Mouse (Mus musculus): ENCODE data around the gene Camk2d. TPM values are rescaled to one million over a fixed set of nuclear protein-coding genes. Genes with fewer than 3 reads are reported as not detected.

Gene Camk2d
- total and polyA plus RNA-seq, 3 experiments: 0.07 to 0.35 TPM; not detected in 1

DNA sequence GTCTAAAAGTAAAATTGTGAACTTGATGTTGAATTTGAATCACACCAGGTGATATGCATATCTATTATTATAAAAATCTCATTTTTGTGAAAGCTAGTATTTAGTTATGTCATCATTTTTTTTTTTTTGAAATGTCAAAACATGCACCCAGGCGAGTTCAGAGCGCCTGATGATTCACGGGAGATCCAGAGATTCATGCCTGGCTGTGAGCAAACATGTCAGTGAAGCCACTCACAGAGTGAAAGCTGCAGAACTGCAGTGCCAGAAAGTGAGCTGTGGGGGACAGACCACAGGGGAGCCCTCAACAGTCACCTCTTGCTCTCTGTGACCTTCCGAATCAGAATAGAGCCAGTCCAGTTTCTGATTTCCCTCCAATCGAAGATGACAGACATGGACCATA lies 84.9 kb downstream of the Camk2d start:
- TF ChIP-seq POLR2AphosphoS5 (IDR thresholded peaks at IDR 0.05; ENCODE audit: borderline replicate concordance, low read depth, low read length): no peak
- TF ChIP-seq POLR2A (IDR thresholded peaks at IDR 0.05; ENCODE audit: control insufficient read depth in 1 of 2, insufficient read depth in 1 of 2, low read depth in 1 of 2, low read length in 2 of 2, poor library complexity in 1 of 2): no peak
- TF ChIP-seq MXI1 (IDR thresholded peaks at IDR 0.05; ENCODE audit: low read depth, low read length): no peak
- DNase-seq (ENCODE audit: low read depth, low spot score): no peak
- Histone ChIP-seq H3K4me1 (ENCODE audit: control insufficient read depth in 1 of 2, insufficient read depth in 2 of 2, low read length in 2 of 2) (no peaks in the 10 kb centered on the region), H3K4me3 (ENCODE audit: control insufficient read depth in 1 of 2, insufficient read depth in 1 of 2, low read depth in 2 of 2, low read length in 2 of 2) (no peak overlapping the region), H3K27me3 (ENCODE audit: control insufficient read depth in 1 of 2, insufficient read depth in 2 of 2, low read length in 2 of 2) (no peaks in the 10 kb centered on the region), H3K36me3 (ENCODE audit: control insufficient read depth in 1 of 2, insufficient read depth in 2 of 2, low read length in 2 of 2) (0 out of 4 replicates have a peak, but pooled peaks cover 0 to 4% of the 10 kb centered on the region in 2 experiments), H3K9ac (ENCODE audit: control insufficient read depth, low read depth, low read length, poor library complexity, severe bottlenecking) (no peak overlapping the region), H3K79me2 (ENCODE audit: control insufficient read depth, insufficient read depth, low read length, poor library complexity) (no peaks in the 10 kb centered on the region), H3K9me3 (replicated peaks; ENCODE audit: insufficient read depth, low read length) (no peaks in the 10 kb centered on the region), H3K27ac (ENCODE audit: control insufficient read depth, low read depth, low read length) (no peak overlapping the region)

GRCm38 (mm10) chr3:126681996-126682395 lies 85.9 kb downstream of the Camk2d start:
- H3K9ac ChIP-seq (ENCODE audit: control insufficient read depth, low read depth, low read length, poor library complexity, severe bottlenecking): no peak overlapping the region
- H3K79me2 ChIP-seq (ENCODE audit: control insufficient read depth, insufficient read depth, low read length, poor library complexity): no peaks in the 10 kb centered on the region
- DNase-seq (ENCODE audit: low read depth, low spot score): no peak
- H3K27me3 ChIP-seq (ENCODE audit: control insufficient read depth in 1 of 2, insufficient read depth in 2 of 2, low read length in 2 of 2): no peaks in the 10 kb centered on the region
- no peak for TF ChIP-seq SIN3A (IDR thresholded peaks at IDR 0.05; ENCODE audit: low read length)
- H3K4me1 ChIP-seq (ENCODE audit: control insufficient read depth in 1 of 2, insufficient read depth in 2 of 2, low read length in 2 of 2): no peaks in the 10 kb centered on the region
- H3K36me3 ChIP-seq (ENCODE audit: control insufficient read depth in 1 of 2, insufficient read depth in 2 of 2, low read length in 2 of 2): 0 out of 4 replicates have a peak, but pooled peaks cover 0 to 4% of the 10 kb centered on the region in 2 experiments
- no peak overlapping the region for H3K27ac ChIP-seq (ENCODE audit: control insufficient read depth, low read depth, low read length)
- no peak overlapping the region for H3K4me3 ChIP-seq (ENCODE audit: control insufficient read depth in 1 of 2, insufficient read depth in 1 of 2, low read depth in 2 of 2, low read length in 2 of 2)
- no peaks in the 10 kb centered on the region for H3K9me3 ChIP-seq (replicated peaks; ENCODE audit: insufficient read depth, low read length)

DNA sequence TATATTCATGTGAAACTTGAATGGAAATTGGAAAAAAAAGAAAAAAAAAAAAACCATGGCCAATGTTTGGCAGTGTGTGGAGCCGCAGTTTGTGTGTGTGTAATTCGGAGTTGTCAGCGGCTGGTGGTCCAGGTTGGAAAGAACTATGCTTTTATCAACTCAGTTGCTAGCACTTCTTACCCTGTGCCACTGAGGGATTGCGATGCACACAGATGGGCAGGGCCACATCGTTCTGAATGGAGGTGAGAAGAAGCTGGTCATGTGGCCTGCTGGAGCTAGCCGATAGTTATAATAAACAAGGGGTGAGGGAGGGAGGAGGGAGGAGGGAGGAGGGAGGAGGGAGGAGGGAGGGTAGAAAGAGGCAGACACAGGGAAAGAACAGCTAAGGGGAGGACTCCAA lies 89.3 kb downstream of the Camk2d start:
- Histone ChIP-seq H3K4me3 (ENCODE audit: control insufficient read depth in 1 of 2, insufficient read depth in 1 of 2, low read depth in 2 of 2, low read length in 2 of 2) (no peak overlapping the region), H3K27me3 (ENCODE audit: control insufficient read depth in 1 of 2, insufficient read depth in 2 of 2, low read length in 2 of 2) (no peaks in the 10 kb centered on the region), H3K4me1 (ENCODE audit: control insufficient read depth in 1 of 2, insufficient read depth in 2 of 2, low read length in 2 of 2) (no peaks in the 10 kb centered on the region), H3K9me3 (replicated peaks; ENCODE audit: insufficient read depth, low read length) (no peaks in the 10 kb centered on the region), H3K36me3 (ENCODE audit: control insufficient read depth in 1 of 2, insufficient read depth in 2 of 2, low read length in 2 of 2) (0 out of 4 replicates have a peak, but pooled peaks cover 0 to 4% of the 10 kb centered on the region in 2 experiments), H3K27ac (ENCODE audit: control insufficient read depth, low read depth, low read length) (no peak overlapping the region), H3K9ac (ENCODE audit: control insufficient read depth, low read depth, low read length, poor library complexity, severe bottlenecking) (no peak overlapping the region), H3K79me2 (ENCODE audit: control insufficient read depth, insufficient read depth, low read length, poor library complexity) (no peaks in the 10 kb centered on the region)
- DNase-seq (ENCODE audit: low read depth, low spot score): no peak
- TF ChIP-seq USF2 (IDR thresholded peaks at IDR 0.05; ENCODE audit: borderline replicate concordance in 1 of 2, insufficient read depth in 1 of 2, low read depth in 1 of 2, low read length in 2 of 2): no peak

- no peaks in the 10 kb centered on the region for H3K4me1 ChIP-seq (ENCODE audit: control insufficient read depth in 1 of 2, insufficient read depth in 2 of 2, low read length in 2 of 2)
- TF ChIP-seq MYC (IDR thresholded peaks at IDR 0.05; ENCODE audit: low read depth, low read length) (no peak), E2F4 (IDR thresholded peaks at IDR 0.05; ENCODE audit: borderline replicate concordance, low read depth, low read length) (no peak), JUND (IDR thresholded peaks at IDR 0.05; ENCODE audit: low read depth, low read length) (no peak), CTCF (IDR thresholded peaks at IDR 0.05 in 2 of 3, conservative IDR thresholded peaks at IDR 0.05 in 1 of 3; ENCODE audit: control insufficient read depth in 1 of 3, insufficient read depth in 1 of 3, low read depth in 2 of 3, low read length in 3 of 3, poor library complexity in 1 of 3, severe bottlenecking in 1 of 3) (no peak), RAD21 (IDR thresholded peaks at IDR 0.05; ENCODE audit: low read depth, low read length) (no peak), NRF1 (IDR thresholded peaks at IDR 0.05; ENCODE audit: insufficient read depth, low read depth, low read length, poor library complexity, severe bottlenecking) (no peak), ZKSCAN1 (IDR thresholded peaks at IDR 0.05; ENCODE audit: low read depth, low read length) (no peak), ETS1 (IDR thresholded peaks at IDR 0.05; ENCODE audit: low read depth, low read length) (no peak), POLR2AphosphoS5 (IDR thresholded peaks at IDR 0.05; ENCODE audit: borderline replicate concordance, low read depth, low read length) (no peak)
- H3K79me2 ChIP-seq (ENCODE audit: control insufficient read depth, insufficient read depth, low read length, poor library complexity): no peaks in the 10 kb centered on the region
- no peaks in the 10 kb centered on the region for H3K9me3 ChIP-seq (replicated peaks; ENCODE audit: insufficient read depth, low read length)
- no peaks in the 10 kb centered on the region for H3K27me3 ChIP-seq (ENCODE audit: control insufficient read depth in 1 of 2, insufficient read depth in 2 of 2, low read length in 2 of 2)
- DNase-seq (ENCODE audit: low read depth, low spot score): no peak
- 0 out of 4 replicates have a peak, but pooled peaks cover 0 to 2% of the 10 kb centered on the region in 2 experiments for H3K36me3 ChIP-seq (ENCODE audit: control insufficient read depth in 1 of 2, insufficient read depth in 2 of 2, low read length in 2 of 2)
- H3K9ac ChIP-seq (ENCODE audit: control insufficient read depth, low read depth, low read length, poor library complexity, severe bottlenecking): no peak overlapping the region
- no peak overlapping the region for H3K27ac ChIP-seq (ENCODE audit: control insufficient read depth, low read depth, low read length)
- H3K4me3 ChIP-seq (ENCODE audit: control insufficient read depth in 1 of 2, insufficient read depth in 1 of 2, low read depth in 2 of 2, low read length in 2 of 2): no peak overlapping the region
These were observed 91.0 kb downstream of the Camk2d start for GRCm38 (mm10) chr3:126687150-126687549.

Data from MEL (cell line).